Mouse (Mus musculus): ENCODE data around the gene Wdr38.

- TF ChIP-seq CTCF (IDR thresholded peaks at IDR 0.05; ENCODE audit: control insufficient read depth, insufficient read depth, insufficient replicate concordance, low read depth, low read length) (no peak), POLR2A (IDR thresholded peaks at IDR 0.05; ENCODE audit: control insufficient read depth, low read depth, low read length) (no peak)
Observed at GRCm38 (mm10) chr2:39012768-39013279, 15.5 kb downstream of the Wdr38 start.
